Mouse (Mus musculus) bone marrow macrophage, adult 2 months (primary cell): Measurements from ENCODE around the gene Olfr1239. TPM values are rescaled to one million over a fixed set of nuclear protein-coding genes. Genes with fewer than 3 reads are reported as not detected.

Experiments
- H3K27ac ChIP-seq: 2 replicates; pipeline ENCODE4 v1.5.1; 2012; ENCODE audit warnings: low read depth, low read length; ENCODE audit not compliant: insufficient read depth
- H3K4me1 ChIP-seq: 2 replicates; pipeline ENCODE4 v1.6.1; 2012; ENCODE audit warnings: low read length; ENCODE audit not compliant: control insufficient read depth, insufficient read depth
- H3K4me3 ChIP-seq: 2 replicates; pipeline ENCODE4 v1.5.1; 2012; ENCODE audit warnings: mild to moderate bottlenecking, low read length, moderate library complexity; ENCODE audit not compliant: insufficient read depth
- CTCF ChIP-seq: IDR thresholded peaks from 2 replicates; pipeline ENCODE4 v1.5.1; 2012; ENCODE audit warnings: low read depth, mild to moderate bottlenecking, low read length, moderate library complexity
- POLR2A ChIP-seq: IDR thresholded peaks from 2 replicates; pipeline ENCODE4 v1.6.1; 2012; ENCODE audit warnings: mild to moderate bottlenecking, low read depth, low read length, borderline replicate concordance
- polyA plus RNA-seq: library from polyadenylated mRNA; stranded (reverse); fragments of >200 nt; gene quantifications from 2 replicates; pipeline ENCODE4 v1.2.4, GENCODE M21; 2012; ENCODE audit not compliant: missing spikeins, insufficient read depth, insufficient read length

Olfr1239 gene
- not detected in 2 replicates for polyA plus RNA-seq

- TF ChIP-seq POLR2A, result no peak
- TF ChIP-seq CTCF, result no peak
- H3K4me1 ChIP-seq, result no peaks in the 10 kb centered on the region
- H3K27ac ChIP-seq, result no peak within 1 kb of the TSS
- H3K4me3 ChIP-seq, result no peak within 1 kb of the TSS
Observed at GRCm38 (mm10) chr2:89420307-89420706, at the start of gene Olfr1239. TSS of gene Olfr1239 (minus strand) at chr2:89420407.

- TF ChIP-seq POLR2A (no peak), CTCF (no peak)
- H3K4me3 ChIP-seq, result no peak within 1 kb of the TSS
- no peak within 1 kb of the TSS for H3K27ac ChIP-seq
- no peaks in the 10 kb centered on the region for H3K4me1 ChIP-seq
Observed at GRCm38 (mm10) chr2:89442900-89443299, 22.7 kb upstream of the Olfr1239 start, which contains the start of gene Olfr1240. TSS of gene Olfr1240 (minus strand) at chr2:89443000.

GRCm38 (mm10) chr2:89414557-89414956 is 5.7 kb downstream of the Olfr1239 start:
- Histone ChIP-seq H3K27ac (no peak overlapping the region), H3K4me1 (no peaks in the 10 kb centered on the region), H3K4me3 (no peak overlapping the region)
- TF ChIP-seq CTCF, result no peak
- no peak for TF ChIP-seq POLR2A

GRCm38 (mm10) chr2:89409576-89409975 is 10.6 kb downstream of the Olfr1239 start, which contains the start of gene Olfr1238:
TSS of gene Olfr1238 (minus strand) at chr2:89409676.
- Histone ChIP-seq H3K4me3 (no peak within 1 kb of the TSS), H3K27ac (no peak within 1 kb of the TSS), H3K4me1 (no peaks in the 10 kb centered on the region)
- TF ChIP-seq CTCF (no peak), POLR2A (no peak)

- H3K4me1 ChIP-seq, result no peaks in the 10 kb centered on the region
- TF ChIP-seq CTCF (no peak), POLR2A (no peak)
Observed at GRCm38 (mm10) chr2:89400882-89401281, 19.3 kb downstream of the Olfr1239 start.

More at GRCm38 (mm10) chr2:89400882-89401281, 19.3 kb downstream of the Olfr1239 start:
- Histone ChIP-seq H3K27ac (no peak overlapping the region), H3K4me3 (no peak overlapping the region)

Other genes with a start within 250 kb of the Olfr1239 start
- not detected in 2 replicates for gene Olfr1225, start 245.7 kb downstream of the Olfr1239 start, polyA plus RNA-seq
- not detected in 2 replicates for gene Olfr1226, start 220.4 kb downstream of the Olfr1239 start, polyA plus RNA-seq
- gene Olfr1228, start 166.3 kb downstream of the Olfr1239 start, polyA plus RNA-seq, result not detected in 2 replicates
- not detected in 2 replicates for gene Olfr1229, start 132.4 kb downstream of the Olfr1239 start, polyA plus RNA-seq
- not detected in 2 replicates for gene Olfr1230, start 123.1 kb downstream of the Olfr1239 start, polyA plus RNA-seq
- not detected in 2 replicates for gene Olfr1231, start 113.3 kb downstream of the Olfr1239 start, polyA plus RNA-seq
- not detected in 2 replicates for gene Olfr1232, start 90.7 kb downstream of the Olfr1239 start, polyA plus RNA-seq
- not detected in 2 replicates for gene Olfr1233, start 78.0 kb downstream of the Olfr1239 start, polyA plus RNA-seq
- gene Olfr1234, start 55.5 kb downstream of the Olfr1239 start, polyA plus RNA-seq, result not detected in 2 replicates
- not detected in 2 replicates for gene Olfr1238, start 10.7 kb downstream of the Olfr1239 start, polyA plus RNA-seq
- gene Olfr1240, start 22.6 kb upstream of the Olfr1239 start, polyA plus RNA-seq, result not detected in 2 replicates
- not detected in 2 replicates for gene Olfr1241, start 66.7 kb upstream of the Olfr1239 start, polyA plus RNA-seq
- not detected in 2 replicates for gene Olfr1242, start 77.9 kb upstream of the Olfr1239 start, polyA plus RNA-seq
- gene Olfr1243, start 111.1 kb upstream of the Olfr1239 start, polyA plus RNA-seq, result not detected in 2 replicates
- not detected in 2 replicates for gene Olfr1245, start 158.0 kb upstream of the Olfr1239 start, polyA plus RNA-seq
- gene Olfr1246, start 172.8 kb upstream of the Olfr1239 start, polyA plus RNA-seq, result 0.11 TPM in 1 of 2 replicates, not detected in the other
- gene Olfr1247, start 193.7 kb upstream of the Olfr1239 start, polyA plus RNA-seq, result not detected in 2 replicates
- not detected in 2 replicates for gene Olfr1248, start 197.8 kb upstream of the Olfr1239 start, polyA plus RNA-seq
- not detected in 2 replicates for gene Olfr1249, start 214.6 kb upstream of the Olfr1239 start, polyA plus RNA-seq
- not detected in 2 replicates for gene Olfr1250, start 241.1 kb upstream of the Olfr1239 start, polyA plus RNA-seq